ENCODE assay signal across 9 mouse cellular contexts in the genomic region with DNA sequence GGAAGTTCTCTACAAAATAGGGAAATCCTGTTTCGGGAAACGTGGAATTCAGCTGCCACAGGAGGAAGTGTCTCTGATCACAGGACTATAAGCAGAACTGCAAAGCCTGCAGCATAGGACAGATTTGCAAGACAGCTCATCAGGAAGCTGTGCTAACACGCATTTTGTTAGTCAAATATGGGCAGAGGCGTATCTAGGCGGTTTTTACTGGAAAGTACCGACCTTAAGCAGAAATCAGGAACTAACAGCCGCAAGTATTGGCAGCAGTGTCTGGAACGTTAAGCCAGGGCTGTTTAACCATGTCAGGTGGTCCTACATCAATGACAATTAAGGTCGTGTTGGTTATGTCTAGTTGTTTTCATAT. TPM values are rescaled to one million over a fixed set of nuclear protein-coding genes. Genes with fewer than 3 reads are reported as not detected.
DNase-seq lines count a peak whose midpoint lies in the region; ATAC-seq and TF ChIP-seq lines count a peak whose summit lies in the region.
"Had no signal": no experiment of that assay in that cellular context is flagged by ENCODE, and none has a peak within 500 bp of the region (broad histone marks: within the 10 kb centered on the region; RNA-seq: fewer than 3 reads in every experiment).

No protein-coding gene starts in this region.

- H3K4me1 ChIP-seq in CH12.LX (ENCODE audit: control insufficient read depth in 1 of 2, insufficient read depth in 2 of 2) = peaks cover 37 to 68% of the 10 kb centered on the region in 2 experiments
- peaks cover 16% of the 10 kb centered on the region for H3K4me1 ChIP-seq in heart, embryonic 16.5 days (ENCODE audit: control insufficient read depth, insufficient read depth, low read length)
- H3K4me1 ChIP-seq in lung, adult 2 months (ENCODE audit: control insufficient read depth, insufficient read depth, low read length) = peaks cover 63% of the 10 kb centered on the region

- H3K79me2 ChIP-seq in CH12.LX (replicated peaks; ENCODE audit: control insufficient read depth, extremely low read depth, insufficient read depth, poor library complexity, severe bottlenecking) = peaks cover 3% of the 10 kb centered on the region; the same call in 1 of the 2 replicates

- peak overlapping the region; percentile 91; the same call in 1 of the 2 replicates for H3K27ac ChIP-seq in CH12.LX (ENCODE audit: insufficient read depth, low read depth)
- H3K27ac ChIP-seq in heart, embryonic 16.5 days (ENCODE audit: low read length) = peak overlapping the region; percentile 73

- H3K4me3 ChIP-seq in CH12.LX (replicated peaks in 1 of 3; ENCODE audit: low read depth in 2 of 3, low read length in 2 of 3, poor library complexity in 1 of 3) = no peak overlapping the region
- no peak overlapping the region for H3K4me3 ChIP-seq in heart, embryonic 16.5 days (ENCODE audit: low read length)
- H3K4me3 ChIP-seq in lung, adult 2 months (replicated peaks; ENCODE audit: extremely low read depth, low read depth, low read length) = no peak overlapping the region

- TF ChIP-seq CTCF in CH12.LX (conservative IDR thresholded peaks at IDR 0.05 in 1 of 2, IDR thresholded peaks at IDR 0.05 in 1 of 2; ENCODE audit: low read depth in 2 of 2, low read length in 2 of 2) = no peak
- no peak for TF ChIP-seq CTCF in lung, adult 2 months (IDR thresholded peaks at IDR 0.05; ENCODE audit: insufficient read depth, low read length)

- no peaks in the 10 kb centered on the region for H3K27me3 ChIP-seq in CH12.LX (replicated peaks)
- H3K27me3 ChIP-seq in heart, embryonic 16.5 days (ENCODE audit: control insufficient read depth, insufficient read depth, low read length) = no peaks in the 10 kb centered on the region
- no peaks in the 10 kb centered on the region for H3K27me3 ChIP-seq in splenic B cell, adult 2 months (ENCODE audit: control insufficient read depth, insufficient read depth, low read length, poor library complexity, severe bottlenecking)

- no peak; the same call in none of the 2 replicates for TF ChIP-seq RAD21 in CH12.LX (IDR thresholded peaks at IDR 0.05; ENCODE audit: low read depth, low read length)

- H3K9ac ChIP-seq in CH12.LX (ENCODE audit: insufficient read depth, low read depth) = peak overlapping the region; percentile 43; the same call in 1 of the 2 replicates
- H3K9ac ChIP-seq in heart, embryonic 16.5 days (ENCODE audit: low read length) = no peak overlapping the region

- DNase-seq in gastrocnemius, postnatal 14 days = peak; percentile 14
- no peak for DNase-seq in gastrocnemius, postnatal 36 days
- peak; percentile 95 for DNase-seq in CH12.LX (ENCODE audit: extremely low read depth)
- DNase-seq in lung, adult 2 months = no peak
- peak; percentile 95 for DNase-seq in splenic B cell, adult 2 months (ENCODE audit: low read depth, low spot score)
- DNase-seq in ovary, postnatal 10 days (ENCODE audit: low spot score) = no peak
- DNase-seq in embryo, embryonic 10.5 days (ENCODE audit: low spot score) = no peak

- intact Hi-C loops in gastrocnemius, postnatal 14 days (cut with DNase I; ENCODE audit: low total_unique reads) = no loop called here
- intact Hi-C loops in gastrocnemius, postnatal 36 days (cut with DNase I) = loop anchor here (10.0 kb wide), 1 partner anchor 468 kb away; no protein-coding TSS in a partner anchor

- H3K36me3 ChIP-seq in CH12.LX (replicated peaks in 1 of 2; ENCODE audit: control insufficient read depth in 1 of 2, insufficient read depth in 1 of 2, low read length in 1 of 2) = peaks cover 0 to 9% of the 10 kb centered on the region in 2 experiments
- H3K36me3 ChIP-seq in heart, embryonic 16.5 days (ENCODE audit: control insufficient read depth, insufficient read depth) = no peaks in the 10 kb centered on the region
- H3K36me3 ChIP-seq in splenic B cell, adult 2 months (ENCODE audit: control insufficient read depth, insufficient read depth, low read length, poor library complexity, severe bottlenecking) = no peaks in the 10 kb centered on the region; the same call in 1 of the 2 replicates

- in situ Hi-C loops in CH12.LX (cut with MboI; ENCODE audit: low pct_ligation_motif_present, low pct_unique_long_range_greater_than_20kb, low sequenced_read_pairs) = loop anchor here (5.0 kb wide), 1 partner anchor 51 kb away; a partner anchor contains a TSS

- ATAC-seq in heart, embryonic 16.5 days (replicated peaks; ENCODE audit: extremely low read depth, insufficient read depth, low FRiP score) = 0 out of 2 replicates have a peak, but pooled peaks have one; percentile 20

- 55% methylated on average over 9 of the region's 9 CpGs for WGBS in heart, embryonic 16.5 days
- WGBS in lung, adult 2 months = 23% methylated on average over 9 of the region's 9 CpGs

- H3K4me2 ChIP-seq in CH12.LX (ENCODE audit: insufficient read depth, low read depth, poor library complexity, severe bottlenecking) = peak overlapping the region; percentile 22; the same call in 1 of the 2 replicates
- no peak overlapping the region for H3K4me2 ChIP-seq in heart, embryonic 16.5 days (ENCODE audit: low read depth, low read length)

- peak; percentile 54 for TF ChIP-seq POLR2A in CH12.LX (IDR thresholded peaks at IDR 0.05; ENCODE audit: low read depth, low read length)
- 0 out of 2 replicates have a peak, but pooled peaks have one; percentile 8 for TF ChIP-seq POLR2A in lung, adult 2 months (IDR thresholded peaks at IDR 0.05; ENCODE audit: borderline replicate concordance, extremely low read depth, low read depth, low read length)

- TF ChIP-seq EP300 in CH12.LX (IDR thresholded peaks at IDR 0.05; ENCODE audit: low read length) = peak; percentile 98

- peaks cover 9% of the 10 kb centered on the region for H3K9me3 ChIP-seq in CH12.LX (replicated peaks; ENCODE audit: low read length)
- H3K9me3 ChIP-seq in heart, embryonic 16.5 days (replicated peaks; ENCODE audit: control insufficient read depth, low read length) = no peaks in the 10 kb centered on the region

- dilution Hi-C loops in CH12.LX (cut with MboI; ENCODE audit: extremely low pct_ligation_motif_present, extremely low pct_unique_long_range_greater_than_20kb, low sequenced_read_pairs) = no loop called here

TF ChIP-seq in CH12.LX, 34 proteins besides CTCF, POLR2A, EP300 and RAD21:
- TF ChIP-seq IRF4 (IDR thresholded peaks at IDR 0.05; ENCODE audit: low read depth, low read length) (peak; percentile 91), JUN (IDR thresholded peaks at IDR 0.05; ENCODE audit: insufficient read depth, low read depth, low read length) (peak; percentile 76; the same call in 1 of the 2 replicates), SIN3A (IDR thresholded peaks at IDR 0.05; ENCODE audit: low read length) (peak; percentile 47; the same call in 1 of the 2 replicates), TCF12 (IDR thresholded peaks at IDR 0.05; ENCODE audit: low read depth, low read length) (peak; percentile 98), BHLHE40 (IDR thresholded peaks at IDR 0.05; ENCODE audit: low read depth, low read length) (peak; percentile 93), MAFK (IDR thresholded peaks at IDR 0.05; ENCODE audit: insufficient replicate concordance, low read length) (peak; percentile 71), ZKSCAN1 (IDR thresholded peaks at IDR 0.05; ENCODE audit: borderline replicate concordance, low read depth, low read length) (no peak), CHD1 (IDR thresholded peaks at IDR 0.05; ENCODE audit: low read depth, low read length) (no peak; the same call in 1 of the 2 replicates), POLR2AphosphoS2 (IDR thresholded peaks at IDR 0.05; ENCODE audit: low read depth, low read length) (peak; percentile 55; the same call in 1 of the 2 replicates), ELF1 (IDR thresholded peaks at IDR 0.05; ENCODE audit: low read depth, low read length) (peak; percentile 82), CHD2 (IDR thresholded peaks at IDR 0.05; ENCODE audit: low read length) (peak; percentile 72; the same call in 1 of the 2 replicates), RCOR1 (conservative IDR thresholded peaks at IDR 0.05; ENCODE audit: low read depth, low read length) (no peak), MAX (IDR thresholded peaks at IDR 0.05; ENCODE audit: low read length) (peak; percentile 51; the same call in 1 of the 2 replicates), NELFE (IDR thresholded peaks at IDR 0.05; ENCODE audit: low read depth, low read length) (no peak), E2F4 (IDR thresholded peaks at IDR 0.05; ENCODE audit: insufficient replicate concordance, low read depth, low read length) (no peak), ZMIZ1 (IDR thresholded peaks at IDR 0.05; ENCODE audit: low read depth, low read length) (0 out of 2 replicates have a peak, but pooled peaks have one; percentile 70), ETS1 (conservative IDR thresholded peaks at IDR 0.05; ENCODE audit: low read depth, low read length) (peak; percentile 91), MYC (IDR thresholded peaks at IDR 0.05; ENCODE audit: low read depth, low read length) (peak; percentile 41; the same call in 1 of the 2 replicates), USF2 (conservative IDR thresholded peaks at IDR 0.05; ENCODE audit: low read depth, low read length) (peak; percentile 11; the same call in 1 of the 2 replicates), MEF2A (IDR thresholded peaks at IDR 0.05; ENCODE audit: borderline replicate concordance, low read depth, low read length) (peak; percentile 97), TBP (conservative IDR thresholded peaks at IDR 0.05; ENCODE audit: low read depth, low read length) (peak; percentile 95), UBTF (IDR thresholded peaks at IDR 0.05; ENCODE audit: low read depth, low read length) (no peak), PAX5 (IDR thresholded peaks at IDR 0.05; ENCODE audit: low read length) (no peak), ZNF384 (IDR thresholded peaks at IDR 0.05; ENCODE audit: low read depth, low read length) (no peak), ZC3H11A (IDR thresholded peaks at IDR 0.05; ENCODE audit: low read depth, low read length) (no peak)
TF ChIP-seq in CH12.LX: peak in this region for 16.

RNA-seq across cellular contexts. Expression of a gene that starts 42.4 kb away (rescaled TPM):
- total RNA-seq in gastrocnemius, postnatal 14 days (2021) = not detected
- under 1 TPM in 1 of 2 experiments, not detected in 1; 0.31 TPM for total RNA-seq in gastrocnemius, postnatal 36 days (2021)
- total RNA-seq in CH12.LX (2012; rRNA removed) = 112 and 132 TPM in 2 replicates
- total RNA-seq in CH12.LX (2014; rRNA removed) = 229 and 269 TPM in 2 replicates
- polyA plus RNA-seq in CH12.LX (2012; ENCODE audit: insufficient read length, low read depth) = 71.2 and 71.3 TPM in 2 replicates
- polyA plus RNA-seq in heart, embryonic 16.5 days (2015; fragmentation: Nextera tagmentation; extraction: Ambion mirVana) = 0.31 and 0.53 TPM in 2 replicates
- polyA plus RNA-seq in lung, adult 2 months (2012; rRNA removed) = 0.54 and 1.3 TPM in 2 replicates
- total RNA-seq: left cerebral cortex, postnatal 14 days had no signal

RNA-seq across cellular contexts. Expression of a gene that starts 52.4 kb away (rescaled TPM):
- 10 to 100 TPM; 42.2 to 57.2 TPM for total RNA-seq in gastrocnemius, postnatal 14 days (2021)
- 10 to 100 TPM; 59.3 to 69.5 TPM for total RNA-seq in gastrocnemius, postnatal 36 days (2021)
- 50.7 and 53.4 TPM in 2 replicates for total RNA-seq in CH12.LX (2012; rRNA removed)
- total RNA-seq in CH12.LX (2014; rRNA removed) = 19.7 and 25.9 TPM in 2 replicates
- 5.1 and 6.0 TPM in 2 replicates for polyA plus RNA-seq in CH12.LX (2012; ENCODE audit: insufficient read length, low read depth)
- 0.56 and 0.98 TPM in 2 replicates for polyA plus RNA-seq in heart, embryonic 16.5 days (2015; fragmentation: Nextera tagmentation; extraction: Ambion mirVana)
- polyA plus RNA-seq in lung, adult 2 months (2012; rRNA removed) = 103 and 250 TPM in 2 replicates

Comparison
In these comparisons a context has a peak if more than half of its experiments do, and no peak if none do; other contexts are left out.
1. DNase-seq: peak in gastrocnemius, postnatal 14 days (single experiment), CH12.LX (single experiment) and splenic B cell, adult 2 months (single experiment); none in gastrocnemius, postnatal 36 days (0 of 2), lung, adult 2 months (single experiment), ovary, postnatal 10 days (single experiment) and embryo, embryonic 10.5 days (single experiment).
2. RNA of a gene that starts 42.4 kb away (total RNA-seq): 112 to 269 TPM in CH12.LX; 0.31 TPM in gastrocnemius, postnatal 36 days and not detected in gastrocnemius, postnatal 14 days; every median in the first group is over 10 times any median in the second.